Mouse (Mus musculus) E14TG2a.4 (cell line): ENCODE measurements around the gene Tmbim1.
"Not testable (repeated sequence)": the region's sequence is repeated elsewhere in the genome, so short reads cannot be mapped to it uniquely, and the experiment has no call there.

ENCODE experiments used
- CTCF ChIP-seq: conservative IDR thresholded peaks from 2 replicates; pipeline ENCODE4 v1.5.1; 2014; ENCODE audit warnings: low read length
- NANOG ChIP-seq: IDR thresholded peaks from 2 replicates; pipeline ENCODE4 v1.6.1; 2014; ENCODE audit warnings: borderline replicate concordance, low read length, mixed read lengths
- POU5F1 ChIP-seq: IDR thresholded peaks from 2 replicates; pipeline ENCODE4 v1.6.1; 2014; ENCODE audit warnings: low read length, borderline replicate concordance

DNA sequence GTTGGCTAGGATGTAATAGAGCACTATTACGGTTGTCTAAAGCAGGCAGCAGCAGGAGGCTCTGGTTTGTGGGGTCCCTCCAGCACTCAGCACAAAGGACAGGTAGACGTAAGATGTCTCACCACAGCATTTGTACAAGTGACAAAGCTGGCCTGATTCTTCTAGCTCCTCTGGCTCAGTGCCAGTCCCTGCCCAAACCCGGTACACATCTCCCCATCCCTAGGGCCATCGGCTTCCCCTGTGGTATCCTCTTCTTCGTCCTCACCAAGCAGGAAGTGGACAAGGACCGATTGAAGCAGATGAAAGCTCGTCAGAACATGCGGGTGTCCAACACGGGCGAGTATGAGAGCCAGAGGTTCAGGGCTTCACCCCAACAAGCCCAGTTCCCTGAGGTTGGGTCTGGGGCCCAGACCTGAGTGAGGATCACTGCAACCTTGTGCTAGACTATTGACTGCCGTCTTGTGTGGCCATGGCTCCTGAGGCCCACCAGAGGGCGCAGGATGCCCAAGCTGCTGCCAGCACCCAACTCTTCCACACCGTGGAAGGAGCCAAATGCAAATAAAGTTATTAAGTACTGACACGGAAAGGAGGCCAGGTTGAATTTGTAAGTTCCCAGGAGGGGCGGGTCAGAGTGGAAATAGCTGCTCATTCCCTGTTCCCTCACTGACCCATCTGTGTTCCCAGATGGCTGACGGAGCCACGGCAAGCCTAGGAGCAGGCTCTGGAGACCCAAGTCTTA, 18.4 kb downstream of the Tmbim1 start:
- peak; percentile 20 for TF ChIP-seq CTCF
- not testable (repeated sequence) for TF ChIP-seq NANOG, POU5F1
